Mouse (Mus musculus): Measurements from ENCODE around the gene Eif1b. TPM values are rescaled to one million over a fixed set of nuclear protein-coding genes. Genes with fewer than 3 reads are reported as not detected.

Gene Eif1b
- 100 to 1,000 TPM; 198 to 202 TPM for total RNA-seq (2021)
- long read RNA-seq, experiment 1, transcript Eif1b-201 (4 exons, 1,035 nt), result major isoform, 165 of 176 reads
- long read RNA-seq, experiment 1, partial matches to known transcripts, result 8 of 176 reads
- long read RNA-seq, experiment 1, other reads (novel, unspliced or antisense), result 3 of 176 reads
- long read RNA-seq, experiment 2, transcript Eif1b-201 (4 exons, 1,035 nt), result major isoform, 147 of 158 reads
- long read RNA-seq, experiment 2, partial matches to known transcripts, result 6 of 158 reads
- long read RNA-seq, experiment 2, other reads (novel, unspliced or antisense), result 5 of 158 reads

- DNase-seq (ENCODE audit: low spot score in 2 of 2), result no peak
These were observed at the start of gene Eif1b for GRCm38 (mm10) chr9:120492010-120492399. TSS of gene Eif1b (plus strand) at chr9:120492232.

GRCm38 (mm10) chr9:120444642-120445041, 47.4 kb upstream of the Eif1b start:
- no peak for DNase-seq (ENCODE audit: low spot score in 2 of 2)

- DNase-seq (ENCODE audit: low spot score in 2 of 2), result no peak
These were observed 42.2 kb upstream of the Eif1b start for GRCm38 (mm10) chr9:120449696-120450329.

- DNase-seq (ENCODE audit: low spot score in 2 of 2), result peak in 1 of 2 experiments; percentile 38
These were observed 36.0 kb upstream of the Eif1b start for GRCm38 (mm10) chr9:120455768-120456655.

- DNase-seq (ENCODE audit: low spot score in 2 of 2), result no peak
These were observed 21.6 kb upstream of the Eif1b start for GRCm38 (mm10) chr9:120470431-120470830.

GRCm38 (mm10) chr9:120481644-120482043, 10.4 kb upstream of the Eif1b start:
- no peak for DNase-seq (ENCODE audit: low spot score in 2 of 2)

GRCm38 (mm10) chr9:120482382-120482781, 9.7 kb upstream of the Eif1b start:
- DNase-seq (ENCODE audit: low spot score in 2 of 2), result no peak

- DNase-seq (ENCODE audit: low spot score in 2 of 2), result no peak
These were observed 8.9 kb upstream of the Eif1b start for GRCm38 (mm10) chr9:120483101-120483500.

GRCm38 (mm10) chr9:120487076-120487475, 5.0 kb upstream of the Eif1b start:
- DNase-seq (ENCODE audit: low spot score in 2 of 2), result no peak

GRCm38 (mm10) chr9:120491509-120491908, 523 bp upstream of the Eif1b start:
- no peak for DNase-seq (ENCODE audit: low spot score in 2 of 2)

GRCm38 (mm10) chr9:120492400-120493351, 644 bp downstream of the Eif1b start:
- peak; percentile 81 to 89 for DNase-seq (ENCODE audit: low spot score in 2 of 2)

GRCm38 (mm10) chr9:120493781-120494180, 1.7 kb downstream of the Eif1b start:
- DNase-seq (ENCODE audit: low spot score in 2 of 2), result no peak

GRCm38 (mm10) chr9:120496691-120497090, 4.7 kb downstream of the Eif1b start:
- peak; percentile 61 to 69 for DNase-seq (ENCODE audit: low spot score in 2 of 2)

GRCm38 (mm10) chr9:120497983-120498382, 6.0 kb downstream of the Eif1b start:
- DNase-seq (ENCODE audit: low spot score in 2 of 2), result no peak

GRCm38 (mm10) chr9:120501191-120501902, 9.3 kb downstream of the Eif1b start:
- no peak for DNase-seq (ENCODE audit: low spot score in 2 of 2)

GRCm38 (mm10) chr9:120502013-120502412, 10.0 kb downstream of the Eif1b start:
- DNase-seq (ENCODE audit: low spot score in 2 of 2), result peak; percentile 75 to 85

- no peak for DNase-seq (ENCODE audit: low spot score in 2 of 2)
These were observed 12.4 kb downstream of the Eif1b start for GRCm38 (mm10) chr9:120504423-120504822.

- DNase-seq (ENCODE audit: low spot score in 2 of 2), result peak in 1 of 2 experiments; percentile 47
These were observed 19.7 kb downstream of the Eif1b start for GRCm38 (mm10) chr9:120511781-120512180.

GRCm38 (mm10) chr9:120516720-120517119, 24.7 kb downstream of the Eif1b start:
- DNase-seq (ENCODE audit: low spot score in 2 of 2), result no peak

- DNase-seq (ENCODE audit: low spot score in 2 of 2), result no peak
These were observed 26.9 kb downstream of the Eif1b start for GRCm38 (mm10) chr9:120518946-120519345.
